Mouse (Mus musculus) bone marrow, adult 2 months (tissue): ENCODE results near the gene Spag9. TPM values are rescaled to one million over a fixed set of nuclear protein-coding genes. Genes with fewer than 3 reads are reported as not detected.
"Not testable (repeated sequence)": the region's sequence is repeated elsewhere in the genome, so short reads cannot be mapped to it uniquely, and the experiment has no call there.

Source experiments
- H3K27ac ChIP-seq: fragments of 200-500 bp; 2 replicates; pipeline ENCODE4 v1.5.1; 2012; ENCODE audit warnings: low read depth, mild to moderate bottlenecking, control low read depth, inconsistent platforms, low read length; ENCODE audit not compliant: control insufficient read depth, poor library complexity, insufficient read depth
- H3K4me1 ChIP-seq: fragments of 200-500 bp; 2 replicates; pipeline ENCODE4 v1.6.1; 2011; ENCODE audit warnings: low read length; ENCODE audit not compliant: control insufficient read depth, insufficient read depth
- H3K4me3 ChIP-seq: fragments of 200-500 bp; replicated peaks from 2 replicates; pipeline ENCODE3; 2011; ENCODE audit warnings: mild to moderate bottlenecking, low read depth, low read length, control low read depth; ENCODE audit not compliant: control insufficient read depth
- CTCF ChIP-seq: fragments of 200-500 bp; IDR thresholded peaks from 2 replicates; pipeline ENCODE4 v1.5.1; 2011; ENCODE audit warnings: low read length, control low read depth; ENCODE audit not compliant: control insufficient read depth, insufficient read depth
- POLR2A ChIP-seq: fragments of 200-500 bp; IDR thresholded peaks from 2 replicates; pipeline ENCODE4 v1.6.1; 2011; ENCODE audit warnings: low read depth, mild to moderate bottlenecking, control low read depth, low read length, borderline replicate concordance; ENCODE audit not compliant: control insufficient read depth
- WGBS: fragments of 180-500 bp; shearing (Covaris S2); methylation state at CpG from one replicate; pipeline ENCODE4 v1.1.7; 2018; 5-methylcytosine and 5-hydroxymethylcytosine counted together
- polyA plus RNA-seq: library from polyadenylated mRNA; stranded (reverse); fragments of >200 nt; gene quantifications from 2 replicates; pipeline ENCODE4 v1.2.4, GENCODE M21; 2011; ENCODE audit warnings: low replicate concordance; ENCODE audit not compliant: missing spikeins, insufficient read depth, insufficient read length

Spag9 gene
- polyA plus RNA-seq, 1 experiment = 22.7 TPM

DNA sequence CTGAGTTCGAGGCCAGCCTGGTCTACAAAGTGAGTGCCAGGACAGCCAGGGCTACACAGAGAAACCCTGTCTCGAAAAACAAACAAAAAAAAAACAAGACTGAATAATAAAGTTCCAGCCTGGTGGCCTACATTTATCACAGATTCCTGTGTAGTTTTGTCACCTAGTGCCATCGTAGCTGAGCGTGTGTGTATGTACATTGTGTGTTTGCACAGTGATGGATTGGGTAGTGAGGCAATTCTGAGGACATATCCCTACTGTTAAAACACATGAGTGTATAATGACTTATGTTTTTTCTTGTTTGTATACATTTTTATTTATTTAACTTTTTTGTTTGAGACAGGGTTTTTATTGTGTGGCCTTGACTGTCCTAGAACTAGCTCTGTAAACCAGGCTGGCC lies 30.4 kb downstream of the Spag9 start:
- H3K4me3 ChIP-seq = no peak overlapping the region
- H3K27ac ChIP-seq = no peak overlapping the region
- 84% methylated on average over 4 of the region's 4 CpGs for WGBS
- TF ChIP-seq CTCF (no peak), POLR2A (no peak)
- no peaks in the 10 kb centered on the region for H3K4me1 ChIP-seq

DNA sequence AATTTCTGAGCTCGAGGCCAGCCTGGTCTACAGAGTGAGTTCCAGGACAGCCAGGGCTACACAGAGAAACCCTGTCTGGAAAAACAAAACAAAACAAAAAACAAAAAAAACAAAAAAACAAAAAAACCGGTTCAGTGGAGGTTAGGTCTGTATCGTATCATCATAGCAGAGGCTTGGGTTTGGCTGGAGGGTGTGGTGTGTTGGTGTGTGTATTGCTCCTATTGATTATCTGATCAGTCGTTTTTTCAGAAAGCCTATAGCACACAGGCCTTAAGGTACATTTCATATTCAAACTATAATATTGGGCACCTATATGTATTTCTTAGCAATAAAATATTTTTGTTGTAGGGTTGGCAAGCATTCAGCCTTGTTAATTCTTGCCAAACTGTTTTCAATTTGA lies 36.2 kb downstream of the Spag9 start:
- no peak overlapping the region for H3K4me3 ChIP-seq
- no peak overlapping the region for H3K27ac ChIP-seq
- WGBS = 75% methylated on average over 4 of the region's 4 CpGs
- no peak for TF ChIP-seq CTCF
- no peak for TF ChIP-seq POLR2A
- no peaks in the 10 kb centered on the region for H3K4me1 ChIP-seq

DNA sequence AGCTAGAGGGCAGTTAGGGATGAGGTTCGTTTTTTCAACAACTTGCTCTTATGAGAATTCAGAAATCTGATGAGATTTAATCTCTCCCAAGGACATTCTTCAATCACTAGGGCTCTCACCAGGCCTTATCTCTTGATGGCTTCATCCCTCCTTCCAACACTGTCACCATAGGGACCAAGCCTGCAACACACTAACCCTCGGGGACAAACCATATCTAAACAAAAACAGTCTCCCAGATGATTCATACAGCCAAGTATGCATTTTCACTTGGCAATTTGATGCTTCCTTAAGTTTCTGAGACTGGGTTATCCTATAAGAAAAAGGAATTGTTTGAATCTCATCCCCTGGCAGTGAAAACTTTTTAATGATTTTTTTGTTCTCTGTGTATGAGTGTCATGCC lies 37.1 kb downstream of the Spag9 start:
- H3K27ac ChIP-seq = no peak overlapping the region
- no peaks in the 10 kb centered on the region for H3K4me1 ChIP-seq
- TF ChIP-seq POLR2A (no peak), CTCF (no peak)
- 65% methylated on average over 2 of the region's 2 CpGs for WGBS
- H3K4me3 ChIP-seq = no peak overlapping the region

DNA sequence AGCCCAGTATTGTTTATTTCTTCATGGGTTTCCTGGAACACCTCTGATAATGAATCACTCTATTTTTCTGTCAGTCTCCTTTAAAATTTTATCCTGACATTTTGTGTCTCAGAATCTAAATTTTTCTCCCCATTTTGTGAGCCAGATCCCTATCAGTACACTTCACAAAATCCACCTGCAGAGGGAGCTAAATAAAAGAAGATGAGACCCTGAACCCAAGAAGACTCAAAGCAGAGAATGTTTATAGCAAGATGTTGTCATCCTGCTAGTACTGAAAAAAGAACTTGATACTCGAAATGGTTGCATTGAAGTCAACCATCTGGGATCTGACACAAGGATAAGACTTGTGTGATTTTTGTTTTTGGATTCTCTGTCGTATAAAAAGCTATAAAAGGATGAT lies 40.1 kb downstream of the Spag9 start:
- H3K4me1 ChIP-seq = no peaks in the 10 kb centered on the region
- 52% methylated on average over 2 of the region's 2 CpGs for WGBS
- no peak overlapping the region for H3K4me3 ChIP-seq
- H3K27ac ChIP-seq = no peak overlapping the region
- TF ChIP-seq CTCF = no peak
- TF ChIP-seq POLR2A = no peak

DNA sequence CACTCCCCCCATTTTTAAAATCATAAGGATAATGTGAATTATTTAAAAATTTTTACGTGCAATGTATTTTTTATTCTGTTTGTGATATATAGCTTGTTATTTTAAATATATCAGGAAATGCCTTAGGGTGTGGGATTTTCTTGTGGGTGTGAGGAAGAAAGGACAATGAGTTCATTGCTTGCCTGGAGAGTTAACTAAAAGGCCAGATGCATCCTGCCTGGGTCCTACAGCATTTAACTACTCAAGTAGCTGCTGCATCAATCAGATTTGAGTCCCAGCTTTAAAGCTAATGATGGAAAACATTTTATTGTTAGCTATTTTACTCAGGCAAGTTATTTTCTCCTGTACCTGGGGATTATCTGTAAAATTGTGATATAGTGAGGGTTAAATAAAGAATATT lies 45.6 kb downstream of the Spag9 start:
- Histone ChIP-seq H3K27ac (no peak overlapping the region), H3K4me1 (no peaks in the 10 kb centered on the region), H3K4me3 (no peak overlapping the region)
- TF ChIP-seq CTCF (no peak), POLR2A (no peak)
- 91% methylated on average over 1 of the region's 1 CpGs for WGBS

DNA sequence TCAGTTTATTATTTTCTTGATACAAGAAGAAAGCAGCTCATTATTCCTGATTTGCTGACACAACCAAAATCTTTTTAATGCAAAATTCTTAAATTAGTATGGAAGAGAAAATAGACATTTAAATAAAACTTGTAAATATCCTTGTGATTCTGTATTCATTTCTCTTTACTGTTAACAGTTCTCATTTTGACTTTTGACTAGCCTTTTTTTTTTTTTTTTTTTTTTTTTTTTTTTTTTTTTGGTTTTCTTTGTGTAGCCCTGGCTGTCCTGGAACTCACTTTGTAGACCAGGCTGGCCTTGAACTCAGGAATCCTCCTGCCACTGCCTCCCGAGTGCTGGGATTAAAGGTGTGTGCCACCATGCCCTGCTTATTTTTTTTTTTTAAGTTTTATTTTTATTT lies 46.4 kb downstream of the Spag9 start:
- not testable (repeated sequence) for H3K4me1 ChIP-seq, H3K27ac ChIP-seq, H3K4me3 ChIP-seq
- WGBS = 91% methylated on average over 1 of the region's 1 CpGs

DNA sequence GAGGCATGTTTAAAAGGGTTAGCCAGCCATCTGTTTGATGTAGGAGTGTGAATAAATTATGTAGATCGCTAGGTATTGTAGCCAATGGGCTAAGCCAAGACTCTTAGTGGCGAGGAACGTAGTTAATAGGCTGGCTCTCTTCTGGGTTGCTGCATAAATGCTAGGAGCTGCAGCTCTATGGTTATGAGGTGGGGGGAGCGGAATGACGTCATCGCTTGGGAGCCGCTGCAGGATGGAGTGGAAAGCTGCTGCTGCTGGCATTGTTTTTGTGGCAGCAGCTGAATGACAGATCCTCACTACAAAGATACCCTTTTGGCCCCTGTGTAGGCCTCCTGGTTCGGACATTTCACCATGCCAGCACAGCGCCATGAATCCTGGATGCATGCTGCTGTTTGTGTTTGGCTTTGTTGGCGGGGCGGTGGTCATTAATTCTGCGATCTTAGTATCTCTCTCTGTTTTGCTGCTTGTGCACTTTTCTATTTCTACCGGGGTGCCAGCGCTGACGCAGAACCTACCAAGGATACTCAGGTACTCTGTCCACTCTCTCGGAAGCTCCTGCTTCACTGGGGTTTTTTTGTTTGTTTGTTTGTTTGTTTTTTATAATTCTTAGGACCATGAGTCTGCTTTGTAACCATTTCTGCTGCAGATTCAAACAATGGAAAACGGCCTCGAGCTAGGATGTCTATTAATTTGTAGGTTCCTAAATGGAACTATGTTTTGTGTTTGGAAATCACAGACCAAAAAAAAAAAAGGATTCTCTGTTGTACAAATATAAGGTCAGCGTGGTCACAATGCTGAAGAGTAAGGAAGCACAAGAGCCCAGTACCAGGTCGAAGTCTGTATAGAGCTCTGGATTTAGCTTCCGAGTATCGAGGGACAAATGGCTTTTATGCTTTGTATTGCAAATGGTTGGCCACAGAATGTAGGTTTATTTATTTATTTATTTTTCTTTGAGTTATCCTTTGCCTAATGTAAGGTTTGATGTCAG lies 48.4 kb downstream of the Spag9 start:
- WGBS = 69% methylated on average over 22 of the region's 22 CpGs
- no peak overlapping the region for H3K4me3 ChIP-seq
- no peak overlapping the region for H3K27ac ChIP-seq
- TF ChIP-seq POLR2A (no peak), CTCF (no peak)
- no peaks in the 10 kb centered on the region for H3K4me1 ChIP-seq

DNA sequence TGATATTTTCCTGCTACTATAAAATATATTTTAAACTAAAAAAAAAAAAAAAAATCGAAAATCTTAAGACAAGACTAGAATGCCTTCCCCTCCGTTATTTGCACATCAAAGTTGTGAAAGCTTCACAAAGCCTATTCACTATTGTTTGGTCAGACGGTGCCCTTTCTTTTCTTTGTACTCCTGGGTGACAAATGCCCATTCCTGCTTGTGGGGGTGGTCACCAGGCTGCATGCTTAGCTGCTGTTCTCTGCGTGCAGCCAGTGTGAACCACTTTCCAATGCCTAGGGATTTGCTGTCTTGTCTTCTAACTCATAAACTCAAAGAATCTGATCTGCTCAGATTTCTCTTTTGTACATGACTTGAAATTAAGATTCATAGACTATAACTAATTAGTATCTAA lies 49.1 kb downstream of the Spag9 start:
- H3K27ac ChIP-seq = no peak overlapping the region
- 77% methylated on average over 4 of the region's 4 CpGs for WGBS
- no peak overlapping the region for H3K4me3 ChIP-seq
- H3K4me1 ChIP-seq = no peaks in the 10 kb centered on the region
- no peak for TF ChIP-seq POLR2A
- no peak for TF ChIP-seq CTCF

DNA sequence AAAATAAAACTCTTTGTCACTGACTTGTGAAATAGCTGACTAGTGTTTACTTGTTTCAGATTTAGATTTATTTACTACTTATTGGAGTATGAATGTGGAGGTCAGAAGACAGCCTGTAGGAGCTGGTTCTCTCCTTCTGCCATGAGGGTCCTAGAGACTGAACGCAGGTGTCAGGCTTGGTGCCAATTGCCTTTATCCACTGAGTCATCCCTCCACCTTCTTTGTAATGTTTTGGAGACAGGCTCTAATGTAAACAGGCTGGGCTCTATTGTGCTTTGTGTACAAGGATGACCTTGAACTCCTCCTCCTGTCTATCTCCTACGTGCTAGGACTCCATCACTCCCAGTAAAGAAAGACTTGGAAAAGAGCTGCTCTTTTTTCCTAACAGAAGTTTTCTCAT lies 51.4 kb downstream of the Spag9 start:
- Histone ChIP-seq H3K4me1 (no peaks in the 10 kb centered on the region), H3K4me3 (no peak overlapping the region), H3K27ac (no peak overlapping the region)
- 93% methylated on average over 2 of the region's 2 CpGs for WGBS
- TF ChIP-seq POLR2A (no peak), CTCF (no peak)
